Mouse (Mus musculus) cortical plate, adult 2 months (tissue): Measurements from ENCODE around the gene Ptprn2.

Source experiments
- CTCF ChIP-seq: fragments of 200-500 bp; IDR thresholded peaks from 2 replicates; pipeline ENCODE4 v1.5.1; 2011; ENCODE audit warnings: mild to moderate bottlenecking, control low read depth, low read length; ENCODE audit not compliant: insufficient read depth; ENCODE audit errors: extremely low read depth
- POLR2A ChIP-seq: fragments of 200-500 bp; IDR thresholded peaks from 2 replicates; pipeline ENCODE4 v1.6.1; 2011; ENCODE audit warnings: mild to moderate bottlenecking, low read length, control low read depth; ENCODE audit not compliant: insufficient read depth; ENCODE audit errors: extremely low read depth

DNA sequence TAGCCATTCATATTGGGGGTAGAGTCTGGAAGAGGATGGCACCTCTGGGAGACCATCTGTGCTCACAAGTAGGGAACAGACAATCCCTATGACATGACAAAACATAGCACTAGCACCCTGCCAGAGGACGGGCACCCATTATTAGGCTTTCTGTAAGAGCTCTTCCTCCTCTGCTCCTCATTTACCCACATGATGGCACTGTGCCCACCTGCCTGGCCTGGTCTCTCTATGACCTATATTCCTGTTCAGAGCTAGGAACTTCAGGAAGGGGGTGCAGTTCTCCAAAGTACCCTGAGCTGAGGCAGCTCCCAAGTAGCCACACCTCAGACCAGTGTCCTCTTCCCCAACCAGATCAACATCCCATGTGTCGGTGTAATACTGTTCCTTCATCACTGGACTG lies 777.6 kb downstream of the Ptprn2 start:
- no peak for TF ChIP-seq POLR2A
- TF ChIP-seq CTCF: no peak
